Mouse (Mus musculus) urinary bladder, postnatal 36 days (tissue): ENCODE results near the gene Wdfy4.

ENCODE experiments used
- DNase-seq, 2 experiments: peaks; one replicate each; pipeline ENCODE4 v3.0.0; 2022; ENCODE audit warnings: low spot score in 2 of 2, mixed read lengths in 1 of 2

Gene Wdfy4

GRCm38 (mm10) chr14:32984176-32984738 lies 201.1 kb downstream of the Wdfy4 start:
- no peak for DNase-seq

DNA sequence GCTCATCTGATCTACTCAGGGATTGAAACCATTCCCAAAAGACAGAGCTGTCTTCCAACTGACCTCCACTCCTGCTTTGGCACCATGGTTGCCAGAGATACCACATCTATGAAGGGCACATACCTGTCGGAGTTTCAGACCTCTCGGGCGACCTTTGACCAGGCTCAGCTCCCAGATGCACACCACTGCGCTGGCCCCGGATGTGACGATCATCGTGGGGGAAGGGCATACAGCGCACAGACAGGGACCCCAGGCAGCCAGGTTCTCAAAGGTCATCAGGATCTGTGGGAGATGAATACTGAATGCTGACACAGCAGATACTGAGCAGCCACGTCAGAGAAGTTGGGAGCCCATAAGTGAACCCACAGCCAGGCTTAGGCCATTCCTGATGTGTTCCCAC lies 214.6 kb downstream of the Wdfy4 start:
- DNase-seq, result no peak

- no peak for DNase-seq
Observed at GRCm38 (mm10) chr14:32964742-32965141, 220.6 kb downstream of the Wdfy4 start.

DNA sequence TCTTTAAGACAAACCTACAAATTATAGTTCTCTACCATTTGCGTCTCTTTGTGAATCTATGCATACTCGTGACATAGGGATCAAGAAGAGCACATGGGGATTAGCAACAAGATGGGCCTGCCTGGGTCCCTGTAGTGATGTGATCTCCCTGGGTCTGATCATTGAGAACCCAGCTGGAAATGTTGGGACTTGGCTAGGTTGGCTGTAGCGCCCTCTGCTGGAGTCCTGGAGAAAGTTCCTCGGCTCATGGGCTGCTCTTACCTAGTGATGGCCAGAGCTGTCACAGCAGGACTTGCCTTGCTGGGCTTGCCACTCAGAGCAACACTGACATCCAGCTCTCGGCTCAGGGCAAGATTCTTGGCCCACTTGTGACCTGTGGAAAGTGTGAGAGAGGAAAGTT lies 224.8 kb downstream of the Wdfy4 start:
- DNase-seq, result peak; percentile 37 to 43

- DNase-seq, result no peak
Observed at GRCm38 (mm10) chr14:32958671-32959070, 226.6 kb downstream of the Wdfy4 start.

GRCm38 (mm10) chr14:32956486-32956885 lies 228.8 kb downstream of the Wdfy4 start:
- no peak for DNase-seq

GRCm38 (mm10) chr14:32950312-32951301 lies 234.7 kb downstream of the Wdfy4 start:
- DNase-seq, result peak in 1 of 2 experiments; percentile 23

DNA sequence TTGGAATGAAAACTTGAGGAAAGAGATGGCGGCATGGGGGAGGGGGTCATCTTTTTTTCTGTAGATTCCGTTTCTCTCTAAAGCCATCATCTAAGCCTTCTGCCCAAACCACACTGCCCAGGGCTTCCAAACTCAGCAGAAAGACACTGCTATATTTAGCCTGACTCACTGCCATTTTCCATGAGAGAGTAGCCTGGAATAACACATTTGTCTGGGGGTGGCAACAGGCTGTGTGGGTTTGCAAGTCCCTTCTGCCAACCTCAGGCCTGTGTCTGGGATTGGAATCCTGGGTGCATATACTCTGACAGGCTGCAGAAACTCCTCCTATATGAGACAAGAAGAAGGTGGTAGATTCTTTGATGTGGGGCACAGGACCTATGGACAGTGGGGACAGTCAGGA lies 237.8 kb downstream of the Wdfy4 start:
- DNase-seq, result no peak

- no peak for DNase-seq
Observed at GRCm38 (mm10) chr14:32939217-32939616, 246.1 kb downstream of the Wdfy4 start.

DNA sequence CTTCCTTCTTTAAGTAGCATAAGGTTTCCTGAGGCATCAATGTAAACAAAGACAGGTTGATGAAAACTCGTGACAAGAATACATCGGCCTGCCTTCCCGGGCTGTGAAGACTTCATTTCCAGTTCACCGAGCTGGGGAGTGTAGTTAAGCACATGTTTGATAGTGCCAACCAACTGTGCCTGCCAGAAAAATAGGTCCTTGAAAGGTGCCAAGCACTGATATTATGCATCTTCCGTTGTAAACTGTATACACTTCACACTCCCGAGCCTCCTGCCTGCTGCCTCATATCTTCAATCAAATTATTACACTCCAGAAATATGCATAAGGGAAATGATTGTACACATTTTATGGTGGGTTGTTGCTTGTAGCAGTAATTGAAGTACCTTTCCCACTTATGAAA lies 251.2 kb downstream of the Wdfy4 start:
- DNase-seq, result no peak

DNA sequence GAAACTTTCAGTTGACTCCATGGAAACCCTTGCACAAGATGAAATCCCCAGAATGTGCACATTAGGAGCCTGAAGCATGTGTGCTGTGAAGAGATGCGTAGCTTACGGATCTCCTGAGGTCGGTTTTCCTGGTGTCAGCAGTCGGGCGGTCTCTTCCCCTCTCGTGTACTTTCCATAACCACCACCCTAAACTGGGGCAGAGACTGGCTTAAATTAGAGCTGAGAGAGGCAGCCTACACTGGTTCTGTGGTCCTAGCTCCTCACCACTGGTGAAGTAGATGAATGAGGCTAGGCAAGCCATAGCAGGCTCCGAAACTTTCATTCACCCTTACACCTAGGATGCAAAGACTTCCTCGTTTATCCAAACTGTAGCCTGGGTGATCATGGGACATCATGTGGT lies 253.1 kb downstream of the Wdfy4 start:
- no peak for DNase-seq

DNA sequence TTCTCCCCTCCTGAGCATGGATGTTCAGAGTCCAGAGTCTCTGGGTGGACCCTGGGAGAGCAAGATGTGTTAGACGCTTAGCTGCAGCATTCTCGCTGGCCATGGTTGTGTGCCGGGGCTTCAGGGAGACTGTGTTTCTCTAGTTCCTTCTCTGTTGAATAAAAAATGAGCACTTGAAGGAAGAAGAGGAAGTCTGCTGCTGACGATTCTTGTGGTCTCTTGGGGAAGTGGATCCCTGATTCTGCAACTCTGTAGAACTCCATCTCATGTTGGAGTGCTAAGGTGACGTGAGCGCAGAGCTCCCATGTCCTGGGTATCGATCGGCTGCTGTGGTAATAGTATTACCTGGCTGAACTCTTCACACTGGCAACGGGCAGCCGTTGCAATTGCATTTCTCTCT lies 253.6 kb downstream of the Wdfy4 start:
- no peak for DNase-seq

DNA sequence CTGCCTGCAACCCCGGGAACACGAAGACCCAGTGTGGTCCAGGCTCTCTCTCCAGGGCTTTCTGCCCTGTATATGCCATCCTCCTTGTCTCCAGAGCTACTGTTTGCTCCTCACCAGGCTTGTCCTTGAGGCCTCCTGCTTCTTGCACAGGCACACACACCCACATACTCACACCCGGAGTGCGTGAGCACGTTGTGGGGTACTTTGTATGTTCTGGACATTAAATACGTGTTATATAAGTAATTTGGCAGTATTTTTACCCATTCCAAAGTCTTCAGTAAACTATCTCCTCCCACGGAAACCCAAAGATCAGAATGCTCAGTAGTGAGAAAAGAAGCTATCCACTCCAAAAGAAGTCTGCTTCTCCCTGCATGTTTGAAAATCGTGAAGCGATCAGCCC lies 261.4 kb downstream of the Wdfy4 start:
- no peak for DNase-seq

GRCm38 (mm10) chr14:32917919-32918318 lies 267.4 kb downstream of the Wdfy4 start:
- DNase-seq, result no peak

DNA sequence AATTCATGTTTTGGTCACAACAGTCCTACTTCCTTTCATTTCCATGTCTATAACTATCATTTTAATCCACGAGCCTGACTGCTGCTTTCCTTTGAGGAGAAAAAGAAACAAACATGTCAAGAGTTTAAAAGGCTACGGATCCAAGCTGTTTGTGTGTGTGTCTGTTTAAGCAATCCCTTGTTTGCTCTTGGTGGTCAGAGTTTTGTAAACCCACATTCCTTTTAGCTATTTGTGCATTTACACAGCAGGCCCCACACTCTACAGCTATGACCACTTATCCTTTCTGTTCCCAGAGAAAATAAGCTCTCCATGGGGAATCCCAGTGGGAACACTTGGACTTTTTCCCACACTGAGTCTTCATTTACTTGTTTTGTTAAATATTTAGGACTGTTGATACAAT lies 269.9 kb downstream of the Wdfy4 start:
- no peak for DNase-seq

DNA sequence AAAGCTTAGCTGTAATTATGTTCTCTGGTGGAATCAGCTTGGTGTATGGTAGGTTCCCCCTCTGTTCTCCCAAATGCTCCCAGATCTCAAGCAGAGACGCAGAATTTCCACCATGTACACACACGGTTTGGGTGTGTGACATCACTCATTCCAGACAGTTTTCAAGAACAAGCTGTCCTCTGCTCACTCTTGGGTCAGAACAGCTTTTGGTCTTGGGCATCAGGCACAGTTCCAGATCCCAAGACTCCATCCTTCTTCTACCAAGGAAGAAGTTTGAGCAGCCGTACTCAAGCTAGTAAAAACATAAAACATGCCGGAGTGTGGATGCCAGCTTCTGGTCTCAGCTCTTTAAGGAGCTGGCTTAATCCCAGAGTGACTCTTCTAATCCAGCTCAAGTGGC lies 274.1 kb downstream of the Wdfy4 start:
- no peak for DNase-seq
